Mouse (Mus musculus) stomach, postnatal 0 days (tissue): Measurements from ENCODE around the gene Slc25a19. TPM values are rescaled to one million over a fixed set of nuclear protein-coding genes. Genes with fewer than 3 reads are reported as not detected.

Experiments used
- ATAC-seq: fragments of 200-750 bp; cut with Nextera tagmentation; 2 replicates; pipeline ENCODE4 v1.8.0; 2017; ENCODE audit not compliant: low FRiP score, low TSS enrichment
- DNase-seq: peaks from one replicate; pipeline ENCODE4 v3.0.0-alpha.2; 2016; ENCODE audit warnings: low spot score
- H3K27ac ChIP-seq: fragments of 300-500 bp; sonication (generic); replicated peaks from 2 replicates; pipeline ENCODE4 v1.5.1; 2014; ENCODE audit warnings: mild to moderate bottlenecking, control low read depth
- H3K27me3 ChIP-seq: fragments of 300-500 bp; sonication (generic); 2 replicates; pipeline ENCODE4 v1.6.1; 2014; ENCODE audit warnings: low read length; ENCODE audit not compliant: control insufficient read depth, insufficient read depth
- H3K36me3 ChIP-seq: fragments of 300-500 bp; sonication (generic); 2 replicates; pipeline ENCODE4 v1.6.1; 2014; ENCODE audit warnings: low read length, mixed read lengths; ENCODE audit not compliant: control insufficient read depth, insufficient read depth
- H3K4me1 ChIP-seq: fragments of 300-500 bp; sonication (generic); replicated peaks from 2 replicates; pipeline ENCODE4 v1.6.1; 2014; ENCODE audit warnings: antibody characterized with exemption; ENCODE audit not compliant: control insufficient read depth, insufficient read depth
- H3K4me2 ChIP-seq: fragments of 300-500 bp; sonication (generic); replicated peaks from 2 replicates; pipeline ENCODE4 v1.6.1; 2014; ENCODE audit warnings: low read depth, mild to moderate bottlenecking, control low read depth, moderate library complexity
- H3K4me3 ChIP-seq: fragments of 300-500 bp; sonication (generic); 2 replicates; pipeline ENCODE4 v1.5.1; 2014; ENCODE audit warnings: low read depth, low read length, control low read depth
- H3K9ac ChIP-seq: fragments of 300-500 bp; sonication (generic); 2 replicates; pipeline ENCODE4 v1.6.1; 2014; ENCODE audit warnings: mild to moderate bottlenecking, low read length, control low read depth, mixed read lengths
- H3K9me3 ChIP-seq: fragments of 300-500 bp; sonication (generic); 2 replicates; pipeline ENCODE4 v1.6.1; 2016; ENCODE audit warnings: low read length; ENCODE audit not compliant: control insufficient read depth
- CTCF ChIP-seq: IDR thresholded peaks from 2 replicates; pipeline ENCODE4 v1.5.1; 2016; ENCODE audit warnings: antibody characterized with exemption, low read depth, mild to moderate bottlenecking, moderate library complexity
- EP300 ChIP-seq: optimal IDR thresholded peaks from 2 replicates; pipeline ENCODE3; 2016; ENCODE audit warnings: antibody characterized with exemption
- WGBS: fragments of 180-500 bp; shearing (Covaris S2); extraction: QIAGEN DNeasy Blood & Tissue Kit; methylation state at CpG from one replicate; pipeline ENCODE4 v1.1.7; 2014; 5-methylcytosine and 5-hydroxymethylcytosine counted together
- polyA plus RNA-seq: library from polyadenylated mRNA; unstranded; fragments of >200 nt; fragmentation: Nextera tagmentation; extraction: Ambion mirVana; gene quantifications from 2 replicates; pipeline ENCODE4 v1.2.1, GENCODE M21; 2015

Slc25a19 gene
- polyA plus RNA-seq, 1 experiment from 2014 or later, result 14.0 TPM

DNA sequence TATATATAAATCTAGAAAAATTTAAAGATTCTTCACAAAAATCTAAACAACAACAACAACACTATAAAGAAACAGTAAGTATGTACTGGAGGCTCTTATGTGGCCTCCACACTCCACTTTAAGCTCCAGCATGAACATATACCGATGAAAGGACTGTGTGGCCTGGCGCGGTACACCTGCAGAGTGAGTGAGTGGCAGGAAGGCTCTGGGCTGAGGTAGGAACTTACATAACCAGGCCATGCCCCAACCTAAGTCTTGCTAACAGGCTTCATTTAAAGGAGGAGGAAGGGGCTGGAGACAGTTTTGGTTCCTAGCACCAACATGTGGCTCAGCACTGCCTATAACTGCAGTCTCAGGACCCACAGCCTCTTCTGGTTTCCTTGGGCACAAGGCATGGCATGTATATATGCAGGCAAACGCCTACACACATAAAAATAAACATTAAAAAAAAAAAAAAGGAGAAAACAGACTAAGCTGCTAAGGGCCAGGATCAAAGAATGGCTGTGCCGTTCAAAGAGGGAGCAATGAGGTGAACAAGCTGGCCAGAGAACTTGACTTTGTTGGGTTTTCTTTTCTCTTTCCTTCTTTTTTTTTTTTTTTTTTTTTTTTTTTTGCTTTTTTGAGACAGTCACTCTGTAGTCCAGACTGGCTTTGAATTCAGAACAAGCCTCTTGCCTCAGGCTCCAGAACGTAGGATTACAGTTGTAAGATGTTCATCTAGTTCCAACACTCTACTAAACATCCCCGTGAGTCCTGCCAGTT is 44.3 kb upstream of the Slc25a19 start:
- H3K4me1 ChIP-seq, result peaks cover 5% of the 10 kb centered on the region
- no peaks in the 10 kb centered on the region for H3K27me3 ChIP-seq
- H3K4me2 ChIP-seq, result no peak overlapping the region
- H3K4me3 ChIP-seq, result no peak overlapping the region
- no peaks in the 10 kb centered on the region for H3K9me3 ChIP-seq
- ATAC-seq (no peak), DNase-seq (no peak)
- H3K36me3 ChIP-seq, result no peaks in the 10 kb centered on the region
- no peak overlapping the region for H3K9ac ChIP-seq
- H3K27ac ChIP-seq, result no peak overlapping the region
- TF ChIP-seq EP300 (no peak), CTCF (no peak)
- WGBS, result 70% methylated on average over 7 of the region's 7 CpGs

DNA sequence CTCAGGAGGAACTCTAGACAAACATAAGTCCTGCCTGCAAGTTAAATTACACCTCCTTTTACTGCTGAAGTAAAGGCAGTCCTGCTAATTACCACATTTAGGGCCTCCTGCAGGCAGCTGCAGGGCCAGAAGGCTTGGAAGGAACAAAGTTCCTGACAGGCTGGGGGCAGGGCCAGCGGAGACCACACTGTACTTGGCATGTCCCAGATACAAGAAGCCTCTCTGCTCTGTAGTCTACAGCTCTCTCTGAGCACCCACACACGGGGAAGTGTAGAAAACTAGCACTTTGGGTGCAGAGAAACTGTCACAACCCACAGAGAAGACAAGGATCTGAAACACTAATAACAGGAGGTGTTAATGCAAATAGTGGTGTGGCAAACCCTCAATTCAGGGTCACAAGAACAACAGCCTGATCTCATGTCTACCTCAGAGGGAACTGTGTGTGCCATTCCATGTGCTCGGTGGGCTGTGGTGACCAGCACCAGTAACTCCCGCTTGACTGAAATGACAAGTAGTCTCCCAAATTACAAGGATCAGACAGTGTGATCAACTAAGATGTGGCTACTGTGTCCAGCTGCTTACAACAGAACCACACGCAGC is 42.5 kb upstream of the Slc25a19 start:
- no peak for DNase-seq
- no peak overlapping the region for H3K9ac ChIP-seq

DNA sequence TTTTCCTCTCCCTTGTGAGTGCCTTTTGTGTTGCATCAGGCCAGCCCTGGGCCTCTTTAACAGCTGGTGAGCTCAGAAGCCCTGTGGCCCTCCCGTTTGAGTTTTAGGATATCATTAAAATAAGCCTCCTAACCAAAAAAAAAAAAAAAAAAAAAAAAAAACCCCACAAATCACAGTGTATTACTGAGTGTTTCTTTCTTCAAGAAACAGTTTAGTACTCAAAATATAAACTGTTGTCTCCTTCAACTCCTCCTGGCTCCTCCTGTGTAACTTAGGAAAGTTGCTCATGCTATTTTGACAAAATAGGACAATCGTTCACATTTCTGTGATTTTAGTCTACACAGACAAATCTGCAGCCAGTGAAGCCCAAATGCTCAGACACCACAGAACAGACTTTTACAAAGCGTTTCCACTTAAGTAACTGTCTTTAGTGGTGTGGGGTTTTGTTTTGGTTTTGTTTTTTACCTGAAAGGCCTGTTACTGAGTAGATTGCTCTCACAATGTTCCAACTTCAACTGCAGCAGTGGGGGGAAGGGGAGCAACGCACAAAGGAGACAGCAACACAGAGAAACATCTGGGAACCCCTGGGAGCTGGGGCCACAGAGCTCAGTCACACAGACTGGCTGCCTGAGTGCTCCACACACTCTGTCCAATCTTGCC is 35.7 kb upstream of the Slc25a19 start:
- Histone ChIP-seq H3K4me3 (no peak overlapping the region), H3K4me1 (no peaks in the 10 kb centered on the region), H3K4me2 (no peak overlapping the region), H3K27ac (no peak overlapping the region), H3K9ac (no peak overlapping the region), H3K9me3 (no peaks in the 10 kb centered on the region), H3K27me3 (no peaks in the 10 kb centered on the region), H3K36me3 (no peaks in the 10 kb centered on the region; the same call in 1 of the 2 replicates)
- ATAC-seq (no peak), DNase-seq (no peak)
- TF ChIP-seq EP300 (no peak), CTCF (no peak)
- 68% methylated on average over 4 of the region's 4 CpGs for WGBS

More for the DNA sequence above, 42.5 kb upstream of the Slc25a19 start:
- no peak for ATAC-seq
- Histone ChIP-seq H3K27ac (no peak overlapping the region), H3K36me3 (no peaks in the 10 kb centered on the region), H3K9me3 (no peaks in the 10 kb centered on the region), H3K27me3 (no peaks in the 10 kb centered on the region), H3K4me2 (no peak overlapping the region), H3K4me1 (peaks cover 5% of the 10 kb centered on the region), H3K4me3 (no peak overlapping the region)
- TF ChIP-seq CTCF, result no peak
- TF ChIP-seq EP300, result no peak
- 48% methylated on average over 5 of the region's 5 CpGs for WGBS

DNA sequence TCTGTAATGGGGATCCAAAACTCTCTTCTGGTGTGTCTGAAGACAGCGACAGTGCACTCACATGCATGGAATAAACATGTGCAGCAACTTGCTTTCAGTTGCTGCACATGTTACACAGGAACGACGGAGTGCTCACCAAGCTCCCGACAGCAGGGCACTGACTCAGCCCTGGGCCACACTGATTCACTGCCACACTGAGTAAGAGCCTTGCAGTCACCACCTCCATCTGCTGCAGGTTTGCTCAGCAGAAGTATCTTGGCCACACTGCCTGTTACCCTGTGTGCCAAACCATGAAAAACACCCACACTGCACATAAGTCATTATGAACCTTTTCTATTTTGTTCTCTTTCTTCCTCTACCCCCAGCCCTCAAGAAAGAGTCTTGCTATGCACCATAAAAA is 32.3 kb upstream of the Slc25a19 start:
- Histone ChIP-seq H3K9me3 (no peaks in the 10 kb centered on the region), H3K4me1 (no peaks in the 10 kb centered on the region), H3K4me2 (no peak overlapping the region), H3K27me3 (no peaks in the 10 kb centered on the region), H3K9ac (no peak overlapping the region), H3K4me3 (no peak overlapping the region), H3K36me3 (no peaks in the 10 kb centered on the region; the same call in 1 of the 2 replicates), H3K27ac (no peak overlapping the region)
- WGBS, result 86% methylated on average over 4 of the region's 4 CpGs
- DNase-seq, result no peak
- no peak for ATAC-seq
- TF ChIP-seq EP300 (no peak), CTCF (no peak)

DNA sequence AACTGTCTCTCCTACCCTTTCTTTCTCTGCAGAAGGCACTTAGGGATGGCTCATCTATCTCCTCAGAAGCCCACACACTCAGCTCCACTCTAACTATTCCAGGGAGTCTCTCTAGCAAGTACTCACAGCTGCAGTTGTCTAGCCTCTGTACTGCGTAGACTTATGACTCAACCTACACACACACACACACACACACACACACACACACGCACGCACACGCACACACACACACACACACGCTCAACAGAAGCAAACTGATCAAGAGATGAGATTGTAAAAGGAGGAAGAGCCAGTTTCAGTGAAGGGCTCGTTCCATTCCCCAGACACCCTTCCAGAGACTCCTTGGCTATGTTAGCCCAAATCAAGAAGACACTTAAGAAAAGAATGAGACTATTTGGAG is 30.4 kb upstream of the Slc25a19 start:
- no peaks in the 10 kb centered on the region for H3K27me3 ChIP-seq
- WGBS, result 81% methylated on average over 6 of the region's 6 CpGs
- no peak; the same call in 1 of the 2 replicates for ATAC-seq

DNA sequence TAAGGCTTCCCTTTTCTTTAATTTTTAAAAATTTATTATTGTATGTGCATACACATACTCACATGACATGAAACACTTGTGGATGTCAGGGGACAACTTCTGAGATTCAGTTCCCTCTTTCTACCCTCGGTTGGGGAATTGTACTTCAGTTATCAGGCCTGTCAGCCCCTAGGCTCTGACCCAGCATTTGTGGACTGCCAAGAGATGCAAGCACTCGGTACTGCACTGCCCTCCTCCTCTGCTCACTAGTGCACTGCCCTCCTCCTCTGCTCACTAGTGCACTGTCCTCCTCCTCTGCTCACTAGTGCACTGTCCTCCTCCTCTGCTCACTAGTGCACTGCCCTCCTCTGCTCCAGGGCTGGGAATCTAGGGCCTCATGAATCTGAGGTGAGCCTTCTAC is 26.0 kb upstream of the Slc25a19 start:
- H3K4me2 ChIP-seq, result no peak overlapping the region
- peaks cover 5% of the 10 kb centered on the region for H3K36me3 ChIP-seq
- no peak overlapping the region for H3K4me3 ChIP-seq
- TF ChIP-seq CTCF (no peak), EP300 (no peak)
- 58% methylated on average over 2 of the region's 2 CpGs for WGBS
- no peak for ATAC-seq
- H3K9me3 ChIP-seq, result no peaks in the 10 kb centered on the region
- no peak overlapping the region for H3K9ac ChIP-seq
- 0 out of 2 replicates have a peak, but pooled peaks cover 2% of the 10 kb centered on the region for H3K4me1 ChIP-seq
- no peak overlapping the region for H3K27ac ChIP-seq
- no peaks in the 10 kb centered on the region for H3K27me3 ChIP-seq
- no peak for DNase-seq

More for the DNA sequence above, 30.4 kb upstream of the Slc25a19 start:
- no peak overlapping the region for H3K4me2 ChIP-seq
- H3K9ac ChIP-seq, result no peak overlapping the region
- DNase-seq, result no peak
- peaks cover 5% of the 10 kb centered on the region for H3K36me3 ChIP-seq
- H3K9me3 ChIP-seq, result no peaks in the 10 kb centered on the region
- 0 out of 2 replicates have a peak, but pooled peaks cover 2% of the 10 kb centered on the region for H3K4me1 ChIP-seq
- no peak overlapping the region for H3K27ac ChIP-seq
- TF ChIP-seq EP300 (no peak), CTCF (no peak)
- H3K4me3 ChIP-seq, result no peak overlapping the region
